Mouse (Mus musculus): ENCODE measurements at regions not wholly inside any gene's neighbourhood (a gene's known extent, or its start where the extent isn't known, plus 50 kb on each side); places are given as distances from the start of the nearest gene placed in this dataset.

- DNase-seq (ENCODE audit: extremely low read depth, low read depth, low spot score) = peak; percentile 65
These were observed 340.3 kb downstream of the Kif16b start for GRCm38 (mm10) chr2:142560896-142561500.

- no peak for DNase-seq (ENCODE audit: extremely low read depth, low read depth, low spot score)
These were observed 340.9 kb downstream of the Kif16b start for GRCm38 (mm10) chr2:142560400-142560799.

GRCm38 (mm10) chr2:142559946-142560345 lies 341.4 kb downstream of the Kif16b start:
- no peak for DNase-seq (ENCODE audit: extremely low read depth, low read depth, low spot score)

GRCm38 (mm10) chr2:142554851-142555250 lies 346.5 kb downstream of the Kif16b start:
- no peak for DNase-seq (ENCODE audit: extremely low read depth, low read depth, low spot score)

GRCm38 (mm10) chr2:142551690-142552089 lies 349.6 kb downstream of the Kif16b start:
- no peak for DNase-seq (ENCODE audit: extremely low read depth, low read depth, low spot score)

- DNase-seq (ENCODE audit: extremely low read depth, low read depth, low spot score) = no peak
These were observed 352.6 kb downstream of the Kif16b start for GRCm38 (mm10) chr2:142548766-142549165.

GRCm38 (mm10) chr2:142544937-142545336 lies 356.4 kb downstream of the Kif16b start:
- DNase-seq (ENCODE audit: extremely low read depth, low read depth, low spot score) = no peak

GRCm38 (mm10) chr2:142539980-142540379 lies 361.4 kb downstream of the Kif16b start:
- DNase-seq (ENCODE audit: extremely low read depth, low read depth, low spot score) = no peak

GRCm38 (mm10) chr2:142533555-142533954 lies 367.8 kb downstream of the Kif16b start:
- no peak for DNase-seq (ENCODE audit: extremely low read depth, low read depth, low spot score)

- DNase-seq (ENCODE audit: extremely low read depth, low read depth, low spot score) = no peak
These were observed 378.9 kb downstream of the Kif16b start for GRCm38 (mm10) chr2:142522471-142522870.

- DNase-seq (ENCODE audit: extremely low read depth, low read depth, low spot score) = no peak
These were observed 383.6 kb downstream of the Kif16b start for GRCm38 (mm10) chr2:142517731-142518130.

- DNase-seq (ENCODE audit: extremely low read depth, low read depth, low spot score) = no peak
These were observed 396.1 kb downstream of the Kif16b start for GRCm38 (mm10) chr2:142505216-142505615.

Data from fat pad, adult 2 months (tissue).